Mouse (Mus musculus): Measurements from ENCODE around the gene Gpx3. TPM values are rescaled to one million over a fixed set of nuclear protein-coding genes. Genes with fewer than 3 reads are reported as not detected.

Gene Gpx3
- total RNA-seq, 2 experiments from 2014 or later, result 4.0 to 24.9 TPM

GRCm38 (mm10) chr11:54911201-54911600, 8.9 kb downstream of the Gpx3 start:
- no peak for ATAC-seq (replicated peaks; ENCODE audit: poor library complexity, severe bottlenecking)

GRCm38 (mm10) chr11:54911671-54912502, 9.6 kb downstream of the Gpx3 start:
- no peak for ATAC-seq (replicated peaks; ENCODE audit: poor library complexity, severe bottlenecking)

GRCm38 (mm10) chr11:54912503-54913316, 10.5 kb downstream of the Gpx3 start:
- no peak for ATAC-seq (replicated peaks; ENCODE audit: poor library complexity, severe bottlenecking)

GRCm38 (mm10) chr11:54913841-54914240, 11.6 kb downstream of the Gpx3 start:
- no peak for ATAC-seq (replicated peaks; ENCODE audit: poor library complexity, severe bottlenecking)

- ATAC-seq (replicated peaks; ENCODE audit: poor library complexity, severe bottlenecking), result no peak
Observed at GRCm38 (mm10) chr11:54917461-54917860, 15.2 kb downstream of the Gpx3 start.

- no peak for ATAC-seq (replicated peaks; ENCODE audit: poor library complexity, severe bottlenecking)
Observed at GRCm38 (mm10) chr11:54918273-54918672, 16.0 kb downstream of the Gpx3 start.

GRCm38 (mm10) chr11:54920127-54920972, 18.1 kb downstream of the Gpx3 start:
- peak; percentile 11; the same call in 1 of the 2 replicates for ATAC-seq (replicated peaks; ENCODE audit: poor library complexity, severe bottlenecking)

- ATAC-seq (replicated peaks; ENCODE audit: poor library complexity, severe bottlenecking), result peak; percentile 51
Observed at GRCm38 (mm10) chr11:54920973-54921580, 18.8 kb downstream of the Gpx3 start.

- ATAC-seq (replicated peaks; ENCODE audit: poor library complexity, severe bottlenecking), result peak; percentile 15; the same call in 1 of the 2 replicates
Observed at GRCm38 (mm10) chr11:54921798-54922197, 19.5 kb downstream of the Gpx3 start.

GRCm38 (mm10) chr11:54922488-54922887, 20.2 kb downstream of the Gpx3 start:
- no peak for ATAC-seq (replicated peaks; ENCODE audit: poor library complexity, severe bottlenecking)

GRCm38 (mm10) chr11:54924145-54924544, 21.9 kb downstream of the Gpx3 start:
- ATAC-seq (replicated peaks; ENCODE audit: poor library complexity, severe bottlenecking), result no peak

GRCm38 (mm10) chr11:54927346-54928140, 25.3 kb downstream of the Gpx3 start:
- ATAC-seq (replicated peaks; ENCODE audit: poor library complexity, severe bottlenecking), result peak; percentile 76

GRCm38 (mm10) chr11:54928219-54928618, 26.0 kb downstream of the Gpx3 start:
- no peak for ATAC-seq (replicated peaks; ENCODE audit: poor library complexity, severe bottlenecking)

GRCm38 (mm10) chr11:54928886-54929285, 26.6 kb downstream of the Gpx3 start:
- ATAC-seq (replicated peaks; ENCODE audit: poor library complexity, severe bottlenecking), result no peak

- no peak for ATAC-seq (replicated peaks; ENCODE audit: poor library complexity, severe bottlenecking)
Observed at GRCm38 (mm10) chr11:54929290-54929689, 27.0 kb downstream of the Gpx3 start.

- no peak for ATAC-seq (replicated peaks; ENCODE audit: poor library complexity, severe bottlenecking)
Observed at GRCm38 (mm10) chr11:54929744-54930143, 27.5 kb downstream of the Gpx3 start.

- ATAC-seq (replicated peaks; ENCODE audit: poor library complexity, severe bottlenecking), result no peak
Observed at GRCm38 (mm10) chr11:54930318-54930979, 28.2 kb downstream of the Gpx3 start.

- no peak for ATAC-seq (replicated peaks; ENCODE audit: poor library complexity, severe bottlenecking)
Observed at GRCm38 (mm10) chr11:54931405-54932093, 29.3 kb downstream of the Gpx3 start.
